Mouse (Mus musculus): ENCODE data around the gene Igfals. TPM values are rescaled to one million over a fixed set of nuclear protein-coding genes. Genes with fewer than 3 reads are reported as not detected.

The Igfals gene
- total RNA-seq (2022), result under 1 TPM in 2 of 4 experiments, not detected in 2; 0.17 to 0.25 TPM

GRCm38 (mm10) chr17:24865776-24866175 is at the start of gene Igfals:
Gene Igfals, plus strand, starts transcription at chr17:24865997.
- DNase-seq (ENCODE audit: low spot score in 2 of 2), result no peak

GRCm38 (mm10) chr17:24817503-24817902 is 48.3 kb upstream of the Igfals start:
- DNase-seq (ENCODE audit: low spot score in 2 of 2), result no peak

GRCm38 (mm10) chr17:24818172-24818571 is 47.6 kb upstream of the Igfals start:
- DNase-seq (ENCODE audit: low spot score in 2 of 2), result no peak

GRCm38 (mm10) chr17:24819469-24819868 is 46.3 kb upstream of the Igfals start:
- DNase-seq (ENCODE audit: low spot score in 2 of 2), result no peak

- no peak for DNase-seq (ENCODE audit: low spot score in 2 of 2)
Observed at GRCm38 (mm10) chr17:24821351-24822280, 44.2 kb upstream of the Igfals start.

GRCm38 (mm10) chr17:24839842-24840241 is 26.0 kb upstream of the Igfals start, which contains the start of gene Hagh:
Gene Hagh, plus strand, starts transcription at chr17:24840143.
- DNase-seq (ENCODE audit: low spot score in 2 of 2), result no peak

GRCm38 (mm10) chr17:24840341-24840740 is 25.5 kb upstream of the Igfals start:
- DNase-seq (ENCODE audit: low spot score in 2 of 2), result no peak

- no peak for DNase-seq (ENCODE audit: low spot score in 2 of 2)
Observed at GRCm38 (mm10) chr17:24841133-24841532, 24.7 kb upstream of the Igfals start.

- DNase-seq (ENCODE audit: low spot score in 2 of 2), result no peak
Observed at GRCm38 (mm10) chr17:24842631-24843030, 23.2 kb upstream of the Igfals start.

- no peak for DNase-seq (ENCODE audit: low spot score in 2 of 2)
Observed at GRCm38 (mm10) chr17:24844525-24844924, 21.3 kb upstream of the Igfals start.

- DNase-seq (ENCODE audit: low spot score in 2 of 2), result no peak
Observed at GRCm38 (mm10) chr17:24847386-24847785, 18.4 kb upstream of the Igfals start.

- no peak for DNase-seq (ENCODE audit: low spot score in 2 of 2)
Observed at GRCm38 (mm10) chr17:24848600-24849031, 17.2 kb upstream of the Igfals start.

GRCm38 (mm10) chr17:24849733-24850064 is 16.1 kb upstream of the Igfals start:
- DNase-seq (ENCODE audit: low spot score in 2 of 2), result no peak

- DNase-seq (ENCODE audit: low spot score in 2 of 2), result peak; percentile 94 to 97
Observed at GRCm38 (mm10) chr17:24850065-24850772, 15.6 kb upstream of the Igfals start, which contains the start of gene Fahd1. Gene Fahd1, minus strand, starts transcription at chr17:24850364.

- DNase-seq (ENCODE audit: low spot score in 2 of 2), result no peak
Observed at GRCm38 (mm10) chr17:24850773-24851127, 15.0 kb upstream of the Igfals start.

- DNase-seq (ENCODE audit: low spot score in 2 of 2), result no peak
Observed at GRCm38 (mm10) chr17:24851381-24852125, 14.2 kb upstream of the Igfals start.

GRCm38 (mm10) chr17:24855838-24856464 is 9.8 kb upstream of the Igfals start:
- no peak for DNase-seq (ENCODE audit: low spot score in 2 of 2)

GRCm38 (mm10) chr17:24856589-24856988 is 9.2 kb upstream of the Igfals start:
- DNase-seq (ENCODE audit: low spot score in 2 of 2), result no peak

GRCm38 (mm10) chr17:24857831-24858470 is 7.8 kb upstream of the Igfals start:
- no peak for DNase-seq (ENCODE audit: low spot score in 2 of 2)

- no peak for DNase-seq (ENCODE audit: low spot score in 2 of 2)
Observed at GRCm38 (mm10) chr17:24858967-24859366, 6.8 kb upstream of the Igfals start.

- no peak for DNase-seq (ENCODE audit: low spot score in 2 of 2)
Observed at GRCm38 (mm10) chr17:24860076-24860475, 5.7 kb upstream of the Igfals start.

Data from left cerebral cortex, adult 8-10 months (tissue).